Mouse (Mus musculus): ENCODE results near the gene Kcnc3. TPM values are rescaled to one million over a fixed set of nuclear protein-coding genes. Genes with fewer than 3 reads are reported as not detected.
A peak's percentile ranks its signal among the peaks of the same experiment; 100 is the strongest.

Gene Kcnc3
- polyA plus RNA-seq, 1 experiment from 2014 or later = 0.22 TPM

GRCm38 (mm10) chr7:44596051-44596450 lies 5.6 kb downstream of the Kcnc3 start:
- 75% methylated on average over 6 of the region's 6 CpGs for WGBS
- ATAC-seq (replicated peaks; ENCODE audit: low FRiP score) (no peak), DNase-seq (ENCODE audit: low spot score) (no peak)
- Histone ChIP-seq H3K36me3 (ENCODE audit: control insufficient read depth, insufficient read depth, low read length) (no peaks in the 10 kb centered on the region), H3K4me2 (no peak overlapping the region), H3K9me3 (ENCODE audit: control insufficient read depth, low read length) (no peaks in the 10 kb centered on the region), H3K9ac (ENCODE audit: low read depth, low read length) (no peak overlapping the region), H3K27me3 (replicated peaks; ENCODE audit: control insufficient read depth, insufficient read depth, low read length) (peaks cover 37% of the 10 kb centered on the region), H3K27ac (ENCODE audit: low read depth, low read length) (no peak overlapping the region), H3K4me3 (ENCODE audit: low read depth, low read length) (no peak overlapping the region), H3K4me1 (replicated peaks; ENCODE audit: control insufficient read depth, insufficient read depth, low read length) (no peaks in the 10 kb centered on the region)

- DNase-seq (ENCODE audit: low spot score) (no peak), ATAC-seq (replicated peaks; ENCODE audit: low FRiP score) (no peak)
- Histone ChIP-seq H3K4me3 (ENCODE audit: low read depth, low read length) (no peak overlapping the region), H3K27me3 (replicated peaks; ENCODE audit: control insufficient read depth, insufficient read depth, low read length) (peaks cover 37% of the 10 kb centered on the region), H3K4me2 (no peak overlapping the region), H3K9me3 (ENCODE audit: control insufficient read depth, low read length) (no peaks in the 10 kb centered on the region), H3K4me1 (replicated peaks; ENCODE audit: control insufficient read depth, insufficient read depth, low read length) (no peaks in the 10 kb centered on the region), H3K36me3 (ENCODE audit: control insufficient read depth, insufficient read depth, low read length) (no peaks in the 10 kb centered on the region), H3K9ac (ENCODE audit: low read depth, low read length) (no peak overlapping the region), H3K27ac (ENCODE audit: low read depth, low read length) (no peak overlapping the region)
- WGBS = 46% methylated on average over 5 of the region's 5 CpGs
These were observed 6.6 kb downstream of the Kcnc3 start for GRCm38 (mm10) chr7:44596996-44597538.

GRCm38 (mm10) chr7:44597666-44598065 lies 7.2 kb downstream of the Kcnc3 start:
- H3K27me3 ChIP-seq (replicated peaks; ENCODE audit: control insufficient read depth, insufficient read depth, low read length) = peaks cover 37% of the 10 kb centered on the region
- no peaks in the 10 kb centered on the region for H3K9me3 ChIP-seq (ENCODE audit: control insufficient read depth, low read length)
- no peak overlapping the region for H3K9ac ChIP-seq (ENCODE audit: low read depth, low read length)
- no peak overlapping the region for H3K4me2 ChIP-seq
- no peak overlapping the region for H3K27ac ChIP-seq (ENCODE audit: low read depth, low read length)
- no peaks in the 10 kb centered on the region for H3K36me3 ChIP-seq (ENCODE audit: control insufficient read depth, insufficient read depth, low read length)
- ATAC-seq (replicated peaks; ENCODE audit: low FRiP score) (no peak), DNase-seq (ENCODE audit: low spot score) (no peak)
- 81% methylated on average over 4 of the region's 4 CpGs for WGBS
- no peak overlapping the region for H3K4me3 ChIP-seq (ENCODE audit: low read depth, low read length)
- no peaks in the 10 kb centered on the region for H3K4me1 ChIP-seq (replicated peaks; ENCODE audit: control insufficient read depth, insufficient read depth, low read length)

GRCm38 (mm10) chr7:44598336-44598735 lies 7.9 kb downstream of the Kcnc3 start:
- WGBS = 69% methylated on average over 11 of the region's 12 CpGs
- ATAC-seq (replicated peaks; ENCODE audit: low FRiP score) (no peak), DNase-seq (ENCODE audit: low spot score) (no peak)
- no peak overlapping the region for H3K4me2 ChIP-seq
- H3K9ac ChIP-seq (ENCODE audit: low read depth, low read length) = no peak overlapping the region
- no peak overlapping the region for H3K27ac ChIP-seq (ENCODE audit: low read depth, low read length)
- H3K4me1 ChIP-seq (replicated peaks; ENCODE audit: control insufficient read depth, insufficient read depth, low read length) = no peaks in the 10 kb centered on the region
- H3K27me3 ChIP-seq (replicated peaks; ENCODE audit: control insufficient read depth, insufficient read depth, low read length) = peaks cover 37% of the 10 kb centered on the region
- no peaks in the 10 kb centered on the region for H3K36me3 ChIP-seq (ENCODE audit: control insufficient read depth, insufficient read depth, low read length)
- H3K4me3 ChIP-seq (ENCODE audit: low read depth, low read length) = no peak overlapping the region
- no peaks in the 10 kb centered on the region for H3K9me3 ChIP-seq (ENCODE audit: control insufficient read depth, low read length)

- DNase-seq (ENCODE audit: low spot score) (no peak), ATAC-seq (replicated peaks; ENCODE audit: low FRiP score) (no peak)
- 76% methylated on average over 10 of the region's 10 CpGs for WGBS
- Histone ChIP-seq H3K4me3 (ENCODE audit: low read depth, low read length) (no peak overlapping the region), H3K9ac (ENCODE audit: low read depth, low read length) (no peak overlapping the region), H3K36me3 (ENCODE audit: control insufficient read depth, insufficient read depth, low read length) (no peaks in the 10 kb centered on the region), H3K4me1 (replicated peaks; ENCODE audit: control insufficient read depth, insufficient read depth, low read length) (no peaks in the 10 kb centered on the region; the same call in 1 of the 2 replicates), H3K4me2 (no peak overlapping the region), H3K27me3 (replicated peaks; ENCODE audit: control insufficient read depth, insufficient read depth, low read length) (peaks cover 53% of the 10 kb centered on the region), H3K9me3 (ENCODE audit: control insufficient read depth, low read length) (no peaks in the 10 kb centered on the region), H3K27ac (ENCODE audit: low read depth, low read length) (no peak overlapping the region)
These were observed 10.3 kb downstream of the Kcnc3 start for GRCm38 (mm10) chr7:44600691-44601262.

- Histone ChIP-seq H3K4me2 (no peak overlapping the region), H3K27ac (ENCODE audit: low read depth, low read length) (no peak overlapping the region), H3K36me3 (ENCODE audit: control insufficient read depth, insufficient read depth, low read length) (no peaks in the 10 kb centered on the region), H3K27me3 (replicated peaks; ENCODE audit: control insufficient read depth, insufficient read depth, low read length) (peaks cover 62% of the 10 kb centered on the region), H3K4me1 (replicated peaks; ENCODE audit: control insufficient read depth, insufficient read depth, low read length) (no peaks in the 10 kb centered on the region; the same call in 1 of the 2 replicates), H3K9me3 (ENCODE audit: control insufficient read depth, low read length) (no peaks in the 10 kb centered on the region), H3K4me3 (ENCODE audit: low read depth, low read length) (no peak overlapping the region), H3K9ac (ENCODE audit: low read depth, low read length) (no peak overlapping the region)
- no peak for ATAC-seq (replicated peaks; ENCODE audit: low FRiP score)
- no peak for DNase-seq (ENCODE audit: low spot score)
- 16% methylated on average over 19 of the region's 19 CpGs for WGBS
These were observed 11.2 kb downstream of the Kcnc3 start for GRCm38 (mm10) chr7:44601646-44602045.

GRCm38 (mm10) chr7:44602443-44602842 lies 12.0 kb downstream of the Kcnc3 start:
- no peak for ATAC-seq (replicated peaks; ENCODE audit: low FRiP score)
- WGBS = 17% methylated on average over 11 of the region's 11 CpGs
- no peak overlapping the region for H3K4me2 ChIP-seq
- H3K9me3 ChIP-seq (ENCODE audit: control insufficient read depth, low read length) = no peaks in the 10 kb centered on the region
- no peaks in the 10 kb centered on the region for H3K36me3 ChIP-seq (ENCODE audit: control insufficient read depth, insufficient read depth, low read length)
- no peak for DNase-seq (ENCODE audit: low spot score)
- no peak overlapping the region for H3K27ac ChIP-seq (ENCODE audit: low read depth, low read length)
- peaks cover 65% of the 10 kb centered on the region for H3K27me3 ChIP-seq (replicated peaks; ENCODE audit: control insufficient read depth, insufficient read depth, low read length)
- H3K9ac ChIP-seq (ENCODE audit: low read depth, low read length) = no peak overlapping the region
- H3K4me3 ChIP-seq (ENCODE audit: low read depth, low read length) = no peak overlapping the region
- no peaks in the 10 kb centered on the region; the same call in 1 of the 2 replicates for H3K4me1 ChIP-seq (replicated peaks; ENCODE audit: control insufficient read depth, insufficient read depth, low read length)

- WGBS = 5% methylated on average over 20 of the region's 20 CpGs
- peak overlapping the region; percentile 59 for H3K4me2 ChIP-seq
- peaks cover 70% of the 10 kb centered on the region for H3K27me3 ChIP-seq (replicated peaks; ENCODE audit: control insufficient read depth, insufficient read depth, low read length)
- no peaks in the 10 kb centered on the region for H3K9me3 ChIP-seq (ENCODE audit: control insufficient read depth, low read length)
- ATAC-seq (replicated peaks; ENCODE audit: low FRiP score) = no peak
- DNase-seq (ENCODE audit: low spot score) = no peak
- H3K36me3 ChIP-seq (ENCODE audit: control insufficient read depth, insufficient read depth, low read length) = no peaks in the 10 kb centered on the region
- H3K4me3 ChIP-seq (ENCODE audit: low read depth, low read length) = peak overlapping the region; percentile 33
- no peaks in the 10 kb centered on the region; the same call in 1 of the 2 replicates for H3K4me1 ChIP-seq (replicated peaks; ENCODE audit: control insufficient read depth, insufficient read depth, low read length)
- H3K9ac ChIP-seq (ENCODE audit: low read depth, low read length) = no peak overlapping the region
- H3K27ac ChIP-seq (ENCODE audit: low read depth, low read length) = no peak overlapping the region
These were observed 12.9 kb downstream of the Kcnc3 start for GRCm38 (mm10) chr7:44603186-44603855.
